Mouse (Mus musculus): Measurements from ENCODE around the gene Rarres2. TPM values are rescaled to one million over a fixed set of nuclear protein-coding genes. Genes with fewer than 3 reads are reported as not detected.

Gene Rarres2
- polyA plus RNA-seq, 1 experiment from 2014 or later = 8.4 TPM

DNA sequence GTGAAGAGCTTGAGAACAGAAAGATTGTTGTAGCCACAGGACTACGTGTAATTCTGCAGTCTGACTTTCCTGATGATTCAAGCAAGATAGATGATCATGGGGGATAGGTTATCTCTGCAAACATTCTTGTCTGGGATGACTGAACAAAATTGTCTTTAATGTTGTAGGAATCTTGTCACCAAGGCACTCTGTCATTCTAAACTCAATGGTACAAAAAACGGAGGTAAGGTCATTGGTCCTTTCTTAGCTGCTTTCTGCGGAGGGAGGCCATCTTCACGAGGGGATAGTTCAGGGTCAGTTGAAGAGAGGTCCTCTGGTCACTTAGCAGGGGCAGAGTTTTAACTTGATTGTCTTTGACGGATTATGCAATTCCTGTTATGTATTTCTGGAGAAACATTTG lies 6.1 kb upstream of the Rarres2 start:
- DNase-seq (no peak), ATAC-seq (ENCODE audit: low read depth) (no peak)
- Histone ChIP-seq H3K4me3 (replicated peaks) (no peak overlapping the region), H3K4me2 (no peak overlapping the region), H3K4me1 (replicated peaks) (no peaks in the 10 kb centered on the region), H3K27me3 (no peaks in the 10 kb centered on the region), H3K27ac (no peak overlapping the region), H3K9me3 (replicated peaks) (no peaks in the 10 kb centered on the region), H3K36me3 (no peaks in the 10 kb centered on the region), H3K9ac (no peak overlapping the region)
- 35% methylated on average over 5 of the region's 5 CpGs for WGBS (ENCODE audit: insufficient replicate concordance)

- no peak for DNase-seq
- no peak overlapping the region for H3K9ac ChIP-seq
- no peak overlapping the region for H3K4me2 ChIP-seq
- no peaks in the 10 kb centered on the region for H3K9me3 ChIP-seq (replicated peaks)
- WGBS (ENCODE audit: insufficient replicate concordance) = 59% methylated on average over 3 of the region's 3 CpGs
- no peaks in the 10 kb centered on the region for H3K27me3 ChIP-seq
- no peaks in the 10 kb centered on the region for H3K36me3 ChIP-seq
- no peak overlapping the region for H3K27ac ChIP-seq
- peaks cover 13% of the 10 kb centered on the region for H3K4me1 ChIP-seq (replicated peaks)
- ATAC-seq (ENCODE audit: low read depth) = no peak
- H3K4me3 ChIP-seq (replicated peaks) = no peak overlapping the region
Measured at GRCm38 (mm10) chr6:48573981-48574380, 1.4 kb upstream of the Rarres2 start.

GRCm38 (mm10) chr6:48573280-48573679 lies 691 bp upstream of the Rarres2 start:
- Histone ChIP-seq H3K4me1 (replicated peaks) (peaks cover 13% of the 10 kb centered on the region), H3K9ac (no peak overlapping the region), H3K36me3 (no peaks in the 10 kb centered on the region), H3K27me3 (no peaks in the 10 kb centered on the region), H3K4me2 (no peak overlapping the region), H3K4me3 (replicated peaks) (no peak overlapping the region), H3K27ac (no peak overlapping the region), H3K9me3 (replicated peaks) (no peaks in the 10 kb centered on the region)
- 50% methylated on average over 10 of the region's 10 CpGs for WGBS (ENCODE audit: insufficient replicate concordance)
- no peak for ATAC-seq (ENCODE audit: low read depth)
- no peak for DNase-seq

- Histone ChIP-seq H3K4me3 (replicated peaks) (no peak overlapping the region), H3K9ac (no peak overlapping the region), H3K36me3 (no peaks in the 10 kb centered on the region), H3K4me2 (no peak overlapping the region), H3K9me3 (replicated peaks) (no peaks in the 10 kb centered on the region), H3K4me1 (replicated peaks) (peaks cover 13% of the 10 kb centered on the region), H3K27ac (no peak overlapping the region), H3K27me3 (no peaks in the 10 kb centered on the region)
- DNase-seq = no peak
- ATAC-seq (ENCODE audit: low read depth) = no peak
- WGBS (ENCODE audit: insufficient replicate concordance) = 78% methylated on average over 5 of the region's 5 CpGs
Measured at GRCm38 (mm10) chr6:48572014-48572413, 575 bp downstream of the Rarres2 start.

DNA sequence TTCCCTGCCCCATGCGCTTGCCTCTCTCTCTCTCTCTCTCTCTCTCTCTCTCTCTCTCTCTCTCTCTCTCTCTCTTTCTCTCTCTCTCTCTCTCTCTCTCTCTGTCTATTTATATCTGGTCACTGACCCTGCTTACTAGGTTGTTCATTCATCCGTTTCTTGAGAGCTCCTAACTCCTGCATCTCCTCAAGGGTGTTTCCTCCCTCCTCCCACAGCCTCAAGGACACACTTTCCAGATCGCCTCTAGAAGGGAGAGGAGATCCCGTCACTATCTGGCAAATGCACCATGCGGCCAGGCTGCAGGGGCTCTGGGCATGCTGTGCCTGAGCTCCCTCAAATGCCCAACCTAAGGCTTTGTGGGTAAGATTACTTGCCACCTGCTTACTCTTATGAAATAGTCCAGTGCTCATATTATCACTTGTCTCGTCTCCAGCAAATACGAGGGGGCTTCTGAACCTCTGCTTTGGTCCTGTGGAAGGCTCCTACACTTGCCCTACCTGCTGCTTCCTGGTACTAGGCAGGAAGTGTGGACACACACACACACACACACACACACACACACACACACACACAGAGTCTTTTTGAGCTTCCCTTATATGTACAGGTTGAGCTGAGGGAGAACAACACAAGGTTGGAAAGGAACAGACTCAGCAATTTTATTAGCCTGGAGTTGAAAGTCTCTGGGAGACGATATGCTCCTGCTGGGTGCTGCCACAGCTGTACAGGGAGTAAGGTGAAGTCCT lies 3.4 kb downstream of the Rarres2 start:
- H3K27ac ChIP-seq = no peak overlapping the region
- no peak for DNase-seq

DNA sequence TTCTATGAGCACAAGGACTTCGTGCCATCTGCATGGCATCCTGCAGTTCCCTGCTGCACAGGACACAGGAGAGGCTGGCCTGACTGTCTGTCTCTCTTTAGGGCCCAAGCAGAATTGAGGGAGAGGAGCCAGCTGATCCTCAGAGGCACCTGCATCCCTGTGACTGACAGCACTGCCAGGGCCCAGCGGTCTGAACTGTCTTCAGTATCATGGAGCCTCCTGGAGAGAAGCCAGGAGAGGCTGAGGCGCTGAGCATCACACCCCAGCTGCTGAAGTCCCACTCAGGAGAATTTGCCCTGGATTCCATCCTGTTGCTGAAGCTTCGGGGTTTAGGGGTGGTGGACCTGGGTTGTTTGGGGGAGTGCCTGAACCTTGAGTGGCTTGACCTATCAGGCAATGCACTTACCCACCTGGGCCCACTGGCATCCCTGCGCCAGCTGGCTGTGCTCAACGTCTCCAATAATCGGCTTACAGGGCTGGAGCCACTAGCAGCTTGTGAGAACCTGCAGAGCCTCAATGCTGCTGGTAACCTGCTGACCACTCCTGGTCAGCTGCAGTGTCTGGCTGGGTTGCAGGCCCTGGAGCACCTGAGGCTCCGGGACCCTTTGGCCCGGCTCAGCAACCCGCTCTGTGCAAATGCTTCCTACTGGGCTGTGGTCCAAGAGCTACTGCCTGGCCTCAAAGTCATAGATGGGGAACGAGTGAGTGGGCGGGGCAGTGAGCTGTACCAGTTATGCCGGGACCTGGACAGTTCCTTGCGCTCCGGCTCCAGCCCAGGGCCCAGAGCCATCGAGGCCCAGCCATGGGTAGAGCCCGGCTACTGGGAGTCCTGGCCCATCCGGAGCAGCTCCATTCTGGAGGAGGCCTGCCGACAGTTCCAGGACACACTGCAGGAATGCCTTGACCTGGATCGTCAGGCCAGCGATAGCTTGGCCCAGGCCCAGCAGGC lies 4.3 kb downstream of the Rarres2 start:
- DNase-seq (no peak), ATAC-seq (ENCODE audit: low read depth) (no peak)
- WGBS (ENCODE audit: insufficient replicate concordance) = 76% methylated on average over 21 of the region's 21 CpGs
- no peak overlapping the region for H3K27ac ChIP-seq
- peaks cover 19% of the 10 kb centered on the region for H3K4me1 ChIP-seq (replicated peaks)
- no peak overlapping the region for H3K9ac ChIP-seq
- H3K4me2 ChIP-seq = no peak overlapping the region
- no peaks in the 10 kb centered on the region for H3K9me3 ChIP-seq (replicated peaks)
- H3K27me3 ChIP-seq = no peaks in the 10 kb centered on the region
- H3K36me3 ChIP-seq = no peaks in the 10 kb centered on the region
- no peak overlapping the region for H3K4me3 ChIP-seq (replicated peaks)

More for the DNA sequence above, 3.4 kb downstream of the Rarres2 start:
- ATAC-seq (ENCODE audit: low read depth) = no peak
- 67% methylated on average over 8 of the region's 8 CpGs for WGBS (ENCODE audit: insufficient replicate concordance)
- Histone ChIP-seq H3K9me3 (replicated peaks) (no peaks in the 10 kb centered on the region), H3K4me2 (no peak overlapping the region), H3K9ac (no peak overlapping the region), H3K4me3 (replicated peaks) (no peak overlapping the region), H3K27me3 (no peaks in the 10 kb centered on the region), H3K4me1 (replicated peaks) (peaks cover 20% of the 10 kb centered on the region), H3K36me3 (no peaks in the 10 kb centered on the region)

DNA sequence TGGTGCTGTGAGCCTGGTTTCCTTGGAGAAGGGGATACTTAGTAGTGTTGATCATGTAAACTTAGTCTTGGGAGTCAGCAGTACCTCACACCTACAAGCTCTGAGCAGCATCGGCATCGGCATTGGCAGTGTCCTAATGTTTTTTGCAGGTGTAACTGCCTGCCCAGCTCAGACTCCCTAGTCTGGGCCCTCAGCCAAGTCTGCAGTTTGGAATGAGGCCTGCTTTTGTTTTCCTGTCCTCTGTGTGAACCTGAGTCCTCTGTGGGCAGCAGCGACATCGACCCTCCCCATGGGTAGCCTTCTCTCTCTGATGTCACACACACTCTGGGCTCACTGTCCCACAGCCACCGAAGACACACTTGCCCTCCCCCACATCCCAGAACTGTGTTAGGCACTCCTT lies 6.3 kb downstream of the Rarres2 start:
- H3K27me3 ChIP-seq = no peaks in the 10 kb centered on the region
- H3K36me3 ChIP-seq = no peaks in the 10 kb centered on the region
- no peak overlapping the region for H3K27ac ChIP-seq
- no peaks in the 10 kb centered on the region for H3K9me3 ChIP-seq (replicated peaks)
- DNase-seq = no peak
- ATAC-seq (ENCODE audit: low read depth) = no peak
- H3K4me3 ChIP-seq (replicated peaks) = no peak overlapping the region
- whole genome bisulfite sequencing (ENCODE audit: insufficient replicate concordance) = 68% methylated on average over 5 of the region's 5 CpGs
- H3K4me2 ChIP-seq = no peak overlapping the region
- 0 out of 2 replicates have a peak, but pooled peaks cover 7% of the 10 kb centered on the region for H3K4me1 ChIP-seq (replicated peaks)
- H3K9ac ChIP-seq = no peak overlapping the region

DNA sequence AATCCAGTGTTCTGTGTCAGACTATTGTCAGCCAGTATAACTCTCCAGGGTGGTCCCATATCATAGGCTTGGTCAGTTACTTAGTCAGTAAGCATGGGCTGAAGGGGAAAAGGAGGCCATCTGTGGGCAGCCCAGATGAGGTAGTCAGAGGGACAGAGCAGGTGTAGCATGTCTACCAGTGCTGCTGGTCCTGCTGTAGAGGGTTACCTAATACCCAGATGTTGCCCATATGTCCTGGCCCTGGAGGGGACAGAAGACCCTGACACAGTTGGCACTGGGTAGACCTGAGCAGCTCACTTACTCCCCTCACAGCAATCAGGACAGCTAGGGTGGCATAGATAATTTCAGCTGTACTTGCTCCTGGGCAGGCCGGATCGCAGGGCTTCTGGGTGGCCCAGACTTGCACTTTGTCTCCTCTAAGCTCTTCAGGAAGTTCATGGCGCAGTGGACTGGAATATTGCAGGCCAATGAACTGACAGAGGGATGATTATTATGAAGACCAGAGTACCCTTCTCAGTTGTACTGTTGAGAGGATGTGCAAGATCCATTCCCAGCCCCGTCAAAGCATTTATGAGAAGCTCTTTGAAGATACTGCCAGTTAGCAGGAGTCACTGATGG lies 6.8 kb downstream of the Rarres2 start:
- H3K36me3 ChIP-seq = no peaks in the 10 kb centered on the region
- H3K27ac ChIP-seq = no peak overlapping the region
- H3K27me3 ChIP-seq = no peaks in the 10 kb centered on the region
- 69% methylated on average over 4 of the region's 4 CpGs for WGBS (ENCODE audit: insufficient replicate concordance)
- H3K9me3 ChIP-seq (replicated peaks) = no peaks in the 10 kb centered on the region
- H3K4me3 ChIP-seq (replicated peaks) = no peak overlapping the region
- 0 out of 2 replicates have a peak, but pooled peaks cover 7% of the 10 kb centered on the region for H3K4me1 ChIP-seq (replicated peaks)
- no peak for DNase-seq
- ATAC-seq (ENCODE audit: low read depth) = no peak
- H3K4me2 ChIP-seq = no peak overlapping the region
- H3K9ac ChIP-seq = no peak overlapping the region

DNA sequence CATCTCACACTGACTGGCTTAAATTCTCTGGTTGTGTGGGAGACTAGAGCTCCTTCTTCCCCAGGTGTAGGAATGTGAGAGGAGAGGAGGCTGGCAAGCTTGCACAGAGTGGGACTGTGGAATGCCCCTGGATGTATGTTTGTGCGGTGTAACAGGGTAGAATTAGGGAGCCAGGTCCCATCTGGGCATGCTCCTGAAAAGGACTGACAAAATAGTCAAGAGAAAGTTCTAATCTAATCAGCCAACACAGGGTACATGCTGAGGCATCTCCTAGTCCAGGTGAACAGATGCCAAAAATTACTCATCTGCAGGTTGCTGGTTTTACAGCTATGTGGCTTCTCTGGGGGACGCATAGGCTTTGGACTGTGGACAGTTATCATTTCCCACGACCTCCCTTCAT lies 16.6 kb downstream of the Rarres2 start:
- H3K27me3 ChIP-seq = no peaks in the 10 kb centered on the region
- no peaks in the 10 kb centered on the region for H3K9me3 ChIP-seq (replicated peaks)
- DNase-seq (no peak), ATAC-seq (ENCODE audit: low read depth) (no peak)
- no peak overlapping the region for H3K4me3 ChIP-seq (replicated peaks)
- H3K9ac ChIP-seq = no peak overlapping the region
- peaks cover 10% of the 10 kb centered on the region for H3K4me1 ChIP-seq (replicated peaks)
- H3K27ac ChIP-seq = no peak overlapping the region
- no peaks in the 10 kb centered on the region for H3K36me3 ChIP-seq
- H3K4me2 ChIP-seq = no peak overlapping the region
- 83% methylated on average over 3 of the region's 3 CpGs for WGBS (ENCODE audit: insufficient replicate concordance)

DNA sequence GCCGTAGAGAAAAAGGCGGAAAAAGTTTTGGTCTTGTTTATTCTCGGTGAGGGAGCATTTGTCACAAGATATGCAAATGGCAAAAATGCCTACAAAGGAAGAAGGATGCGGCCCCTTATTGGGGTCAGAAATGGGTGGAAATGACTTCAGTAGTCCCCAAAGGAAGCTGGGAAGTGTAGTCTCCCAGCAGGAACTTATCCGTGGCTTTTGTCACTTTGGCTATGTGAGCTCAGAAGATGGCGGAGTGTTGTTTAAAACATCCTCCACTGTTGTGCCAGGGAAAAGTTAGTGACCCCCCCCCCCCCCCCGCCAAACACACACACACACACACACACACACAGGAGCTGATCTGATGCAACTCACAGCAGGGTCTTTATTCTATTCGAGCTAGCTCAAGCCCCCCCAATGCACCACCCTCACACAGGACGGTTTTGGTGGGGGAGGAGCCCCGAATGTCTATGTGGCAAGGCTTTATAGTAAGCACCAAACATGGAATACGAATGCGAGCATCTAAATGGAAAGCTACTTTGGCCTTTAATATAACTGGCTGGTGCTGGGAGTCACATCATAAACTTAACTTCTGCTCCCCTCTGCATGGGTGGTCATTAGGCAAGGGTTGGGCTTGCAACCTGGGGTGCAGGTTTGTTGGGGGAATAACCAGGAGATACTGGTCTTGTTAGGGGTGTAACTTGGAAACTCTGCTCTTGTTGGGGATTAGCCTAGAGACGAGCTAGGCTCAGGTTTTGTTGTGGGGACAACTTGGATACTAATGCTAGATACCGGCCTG lies 17.3 kb downstream of the Rarres2 start:
- Histone ChIP-seq H3K4me3 (replicated peaks) (peak overlapping the region; percentile 58), H3K36me3 (no peaks in the 10 kb centered on the region), H3K27ac (peak overlapping the region; percentile 81), H3K4me1 (replicated peaks) (peaks cover 10% of the 10 kb centered on the region), H3K9me3 (replicated peaks) (no peaks in the 10 kb centered on the region), H3K9ac (peak overlapping the region; percentile 64), H3K27me3 (no peaks in the 10 kb centered on the region), H3K4me2 (peak overlapping the region; percentile 75)
- 29% methylated on average over 14 of the region's 14 CpGs for WGBS (ENCODE audit: insufficient replicate concordance)
- ATAC-seq (ENCODE audit: low read depth) = peak; percentile 58
- no peak for DNase-seq

Measured in liver, embryonic 13.5 days (tissue).